Mouse (Mus musculus) stomach, embryonic 14.5 days (tissue): Measurements from ENCODE around the gene Cdc123. TPM values are rescaled to one million over a fixed set of nuclear protein-coding genes. Genes with fewer than 3 reads are reported as not detected.

Experiments used
- ATAC-seq: fragments of 200-750 bp; cut with Nextera tagmentation; 2 replicates; pipeline ENCODE4 v1.8.0; 2017; ENCODE audit warnings: low read depth, moderate TSS enrichment; ENCODE audit not compliant: insufficient number of reproducible peaks, insufficient read depth, low FRiP score
- H3K27ac ChIP-seq: fragments of 300-500 bp; sonication (generic); 2 replicates; pipeline ENCODE4 v1.5.1; 2014; ENCODE audit warnings: mild to moderate bottlenecking, low read length, moderate library complexity, mixed read lengths
- H3K27me3 ChIP-seq: fragments of 300-500 bp; sonication (generic); 2 replicates; pipeline ENCODE4 v1.6.1; 2014; ENCODE audit warnings: low read length, control low read depth, mixed read lengths; ENCODE audit not compliant: control insufficient read depth, insufficient read depth
- H3K36me3 ChIP-seq: fragments of 300-500 bp; sonication (generic); 2 replicates; pipeline ENCODE4 v1.6.1; 2014; ENCODE audit warnings: mild to moderate bottlenecking, control low read depth, low read length, moderate library complexity, mixed read lengths; ENCODE audit not compliant: control insufficient read depth, insufficient read depth
- H3K4me1 ChIP-seq: fragments of 300-500 bp; sonication (generic); 2 replicates; pipeline ENCODE4 v1.6.1; 2014; ENCODE audit warnings: low read length, control low read depth, mixed read lengths; ENCODE audit not compliant: control insufficient read depth, insufficient read depth
- H3K4me2 ChIP-seq: fragments of 300-500 bp; sonication (generic); replicated peaks from 2 replicates; pipeline ENCODE4 v1.6.1; 2014; ENCODE audit warnings: low read depth, low read length, control low read depth
- H3K4me3 ChIP-seq: fragments of 300-500 bp; sonication (generic); 2 replicates; pipeline ENCODE4 v1.5.1; 2014; ENCODE audit warnings: low read depth, low read length, control low read depth
- H3K9ac ChIP-seq: fragments of 300-500 bp; sonication (generic); replicated peaks from 2 replicates; pipeline ENCODE4 v1.6.1; 2014; ENCODE audit warnings: low read depth, mild to moderate bottlenecking, control low read depth, low read length, moderate library complexity, mixed read lengths
- H3K9me3 ChIP-seq: fragments of 300-500 bp; sonication (generic); 2 replicates; pipeline ENCODE4 v1.6.1; 2016; ENCODE audit warnings: low read depth, low read length, control low read depth; ENCODE audit not compliant: control insufficient read depth
- WGBS: fragments of 180-500 bp; shearing (Covaris S2); extraction: QIAGEN DNeasy Blood & Tissue Kit; methylation state at CpG from one replicate; pipeline ENCODE4 v1.1.7; 2014; 5-methylcytosine and 5-hydroxymethylcytosine counted together
- polyA plus RNA-seq: library from polyadenylated mRNA; unstranded; fragments of >200 nt; fragmentation: Nextera tagmentation; extraction: Ambion mirVana; gene quantifications from 2 replicates; pipeline ENCODE4 v1.2.1, GENCODE M21; 2014

Gene Cdc123
- polyA plus RNA-seq, 1 experiment from 2014 or later: 277 TPM

DNA sequence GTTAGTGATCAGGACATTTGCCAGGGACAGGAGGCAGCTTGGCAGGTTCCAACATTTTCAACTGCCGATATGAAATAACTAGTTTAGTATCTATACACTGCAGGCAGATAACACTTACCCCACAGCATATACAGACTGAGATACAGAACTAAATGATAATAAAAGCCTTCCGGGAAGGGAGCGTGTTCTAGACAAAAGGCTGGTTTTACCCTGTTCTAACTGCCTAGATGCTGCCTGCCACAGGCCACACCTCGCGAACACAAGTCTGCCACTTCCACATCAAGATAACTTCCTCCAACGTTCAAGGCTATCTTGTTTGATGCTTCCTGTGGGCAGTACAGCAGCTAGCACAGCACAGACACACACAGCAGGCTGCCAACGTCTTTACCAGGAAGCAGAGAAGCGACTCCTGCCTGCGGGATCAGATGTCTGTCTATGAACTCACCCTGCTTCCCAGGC is 43.8 kb downstream of the Cdc123 start:
- no peak overlapping the region for H3K4me3 ChIP-seq
- no peak overlapping the region for H3K9ac ChIP-seq
- ATAC-seq: no peak
- 68% methylated on average over 9 of the region's 9 CpGs for WGBS
- H3K4me1 ChIP-seq: no peaks in the 10 kb centered on the region
- H3K9me3 ChIP-seq: 0 out of 2 replicates have a peak, but pooled peaks cover 7% of the 10 kb centered on the region
- H3K27me3 ChIP-seq: no peaks in the 10 kb centered on the region
- H3K36me3 ChIP-seq: peaks cover 33% of the 10 kb centered on the region
- H3K27ac ChIP-seq: peak overlapping the region; percentile 18; the same call in 1 of the 2 replicates
- no peak overlapping the region for H3K4me2 ChIP-seq

DNA sequence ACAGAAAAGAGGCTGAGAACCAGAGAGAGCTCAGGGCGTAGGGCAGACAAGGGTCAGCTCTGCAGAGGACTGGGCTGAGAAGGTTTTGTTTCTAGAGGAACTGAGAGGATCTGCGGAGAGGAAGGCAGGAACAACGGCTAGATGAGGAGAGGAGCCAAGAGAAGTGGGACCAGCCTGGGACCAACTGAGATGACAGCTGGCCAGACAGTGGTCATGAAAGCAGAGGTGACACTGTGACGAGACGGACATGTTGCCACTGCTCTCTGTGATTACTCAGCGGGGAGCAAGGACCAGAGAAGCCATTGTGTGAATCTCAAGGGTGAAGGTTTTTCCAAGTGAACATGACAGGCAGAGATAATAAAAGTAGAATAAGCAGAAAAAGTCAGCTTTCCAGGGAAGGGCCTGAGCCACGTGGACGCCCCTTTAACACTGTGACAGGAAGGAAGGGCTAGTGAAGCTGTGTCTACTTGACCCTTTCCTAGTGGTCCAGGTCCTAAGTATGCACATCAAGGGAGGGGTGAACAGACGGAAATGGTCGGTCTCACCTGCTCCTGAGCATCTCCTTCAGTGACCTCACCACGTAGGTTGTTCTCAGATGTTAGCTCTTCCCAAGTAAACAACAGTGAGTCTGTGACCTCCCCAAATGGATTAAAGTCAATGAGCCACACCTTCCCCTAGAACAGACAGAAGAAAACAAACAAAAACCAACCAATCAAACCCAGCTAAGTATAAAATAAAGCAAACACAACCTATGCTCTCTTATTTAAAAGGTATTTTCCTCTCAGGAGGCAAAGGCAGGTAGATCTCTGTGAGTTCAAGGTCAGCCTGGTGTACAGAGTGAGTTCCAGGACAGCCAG is 46.9 kb downstream of the Cdc123 start:
- H3K27ac ChIP-seq: no peak overlapping the region

DNA sequence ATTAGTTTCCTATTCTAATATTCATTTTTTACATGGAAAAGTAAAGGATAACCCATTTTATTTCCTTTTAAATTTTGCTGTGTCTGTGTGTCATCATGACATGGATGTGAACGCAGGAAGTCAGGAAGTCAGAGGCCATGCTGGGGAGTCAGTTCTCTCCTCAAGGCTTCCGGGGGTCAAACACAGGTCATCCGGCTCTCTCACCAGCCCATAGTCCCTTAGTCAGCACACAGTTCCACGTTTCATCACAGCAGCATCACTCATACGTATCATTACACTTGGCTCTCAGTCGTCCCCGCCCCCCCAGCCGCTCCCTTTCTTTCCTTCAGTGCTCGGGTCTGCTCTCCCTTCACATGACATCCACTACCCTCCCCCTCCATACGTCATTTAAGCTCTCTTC is 51.2 kb downstream of the Cdc123 start:
- Histone ChIP-seq H3K36me3 (peaks cover 23% of the 10 kb centered on the region; the same call in 1 of the 2 replicates), H3K4me2 (no peak overlapping the region), H3K27me3 (no peaks in the 10 kb centered on the region), H3K9ac (no peak overlapping the region), H3K4me3 (no peak overlapping the region), H3K27ac (no peak overlapping the region), H3K9me3 (no peaks in the 10 kb centered on the region), H3K4me1 (no peaks in the 10 kb centered on the region)
- no peak for ATAC-seq
- WGBS: 83% methylated on average over 10 of the region's 10 CpGs

More for the DNA sequence above, 46.9 kb downstream of the Cdc123 start:
- 80% methylated on average over 11 of the region's 11 CpGs for WGBS
- Histone ChIP-seq H3K4me2 (no peak overlapping the region), H3K9ac (no peak overlapping the region), H3K4me3 (no peak overlapping the region), H3K36me3 (peaks cover 26% of the 10 kb centered on the region), H3K9me3 (0 out of 2 replicates have a peak, but pooled peaks cover 7% of the 10 kb centered on the region), H3K4me1 (no peaks in the 10 kb centered on the region), H3K27me3 (no peaks in the 10 kb centered on the region)
- no peak for ATAC-seq

- 92% methylated on average over 5 of the region's 5 CpGs for WGBS
- no peak for ATAC-seq
- Histone ChIP-seq H3K36me3 (peaks cover 15% of the 10 kb centered on the region; the same call in 1 of the 2 replicates), H3K27me3 (no peaks in the 10 kb centered on the region), H3K9ac (no peak overlapping the region), H3K4me1 (no peaks in the 10 kb centered on the region), H3K4me3 (no peak overlapping the region), H3K27ac (no peak overlapping the region), H3K9me3 (no peaks in the 10 kb centered on the region), H3K4me2 (no peak overlapping the region)
Measured at GRCm38 (mm10) chr2:5792056-5792455, 52.9 kb downstream of the Cdc123 start.

DNA sequence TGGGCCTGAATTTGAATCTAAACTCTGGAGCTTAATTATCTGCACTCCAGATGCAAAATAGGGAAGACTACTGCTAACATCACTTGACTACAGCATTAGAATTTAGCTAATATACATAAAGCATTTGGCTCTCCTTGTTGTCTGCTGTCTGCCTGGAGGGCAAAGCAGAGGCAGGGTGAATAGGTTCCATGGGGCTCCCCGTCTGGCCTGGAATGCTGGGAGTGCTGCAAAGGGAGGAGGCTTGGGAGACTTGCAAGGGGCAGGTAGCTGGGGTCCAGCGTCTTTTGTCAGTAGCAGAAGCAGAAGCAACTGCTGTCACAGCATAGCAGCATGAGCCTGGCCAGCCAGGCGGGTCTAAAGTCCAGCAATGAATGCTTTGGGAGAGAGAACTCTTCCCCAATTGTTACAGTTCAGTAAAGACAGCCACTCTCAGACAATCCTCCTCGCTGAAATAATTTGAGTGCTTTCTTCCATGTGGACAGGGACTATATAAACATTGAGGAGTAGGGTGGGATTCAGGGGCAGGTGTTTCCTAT is 55.3 kb downstream of the Cdc123 start:
- ATAC-seq: no peak
- H3K4me2 ChIP-seq: no peak overlapping the region
- WGBS: 30% methylated on average over 4 of the region's 4 CpGs
- H3K27me3 ChIP-seq: no peaks in the 10 kb centered on the region
- no peaks in the 10 kb centered on the region for H3K4me1 ChIP-seq
- no peak overlapping the region for H3K27ac ChIP-seq
- no peak overlapping the region for H3K4me3 ChIP-seq
- no peaks in the 10 kb centered on the region for H3K9me3 ChIP-seq
- no peaks in the 10 kb centered on the region; the same call in 1 of the 2 replicates for H3K36me3 ChIP-seq
- H3K9ac ChIP-seq: no peak overlapping the region

- H3K27ac ChIP-seq: no peak overlapping the region
- no peaks in the 10 kb centered on the region for H3K27me3 ChIP-seq
- H3K36me3 ChIP-seq: no peaks in the 10 kb centered on the region
- H3K4me3 ChIP-seq: no peak overlapping the region
- no peaks in the 10 kb centered on the region for H3K9me3 ChIP-seq
- no peak for ATAC-seq
- no peaks in the 10 kb centered on the region for H3K4me1 ChIP-seq
- no peak overlapping the region for H3K4me2 ChIP-seq
- 86% methylated on average over 3 of the region's 3 CpGs for WGBS
- no peak overlapping the region for H3K9ac ChIP-seq
Measured at GRCm38 (mm10) chr2:5787391-5787790, 57.6 kb downstream of the Cdc123 start.

DNA sequence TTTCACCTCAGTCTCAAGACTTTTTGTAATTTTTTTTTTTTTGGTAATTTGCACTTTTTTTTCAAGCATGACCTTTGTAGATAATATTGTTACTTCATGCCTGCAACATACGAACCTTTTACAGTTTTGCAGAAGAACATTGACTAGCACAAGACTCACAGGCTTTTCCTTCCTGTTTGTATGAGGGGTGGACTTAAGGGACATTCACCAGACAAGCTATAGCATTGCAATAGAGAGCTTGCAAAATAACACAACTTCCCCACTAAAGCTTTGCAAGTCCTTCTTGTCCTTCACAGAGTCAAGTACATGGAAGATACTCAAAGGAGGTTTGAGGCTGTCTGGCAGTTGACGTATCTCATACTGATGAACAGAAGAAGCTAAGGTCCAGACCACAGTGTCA is 72.5 kb downstream of the Cdc123 start:
- no peak overlapping the region for H3K9ac ChIP-seq
- no peak overlapping the region for H3K4me2 ChIP-seq
- H3K4me1 ChIP-seq: no peaks in the 10 kb centered on the region
- 68% methylated on average over 2 of the region's 2 CpGs for WGBS
- H3K27me3 ChIP-seq: no peaks in the 10 kb centered on the region
- ATAC-seq: no peak
- H3K4me3 ChIP-seq: no peak overlapping the region
- H3K9me3 ChIP-seq: no peaks in the 10 kb centered on the region
- H3K36me3 ChIP-seq: no peaks in the 10 kb centered on the region
- no peak overlapping the region for H3K27ac ChIP-seq

- ATAC-seq: no peak
- Histone ChIP-seq H3K27me3 (no peaks in the 10 kb centered on the region), H3K4me3 (no peak overlapping the region), H3K9me3 (no peaks in the 10 kb centered on the region), H3K27ac (no peak overlapping the region), H3K4me1 (no peaks in the 10 kb centered on the region), H3K4me2 (no peak overlapping the region), H3K36me3 (no peaks in the 10 kb centered on the region), H3K9ac (no peak overlapping the region)
- 53% methylated on average over 8 of the region's 8 CpGs for WGBS
Measured at GRCm38 (mm10) chr2:5770708-5771241, 74.2 kb downstream of the Cdc123 start.
